Mouse (Mus musculus): ENCODE results near the gene Kcnn1. TPM values are rescaled to one million over a fixed set of nuclear protein-coding genes. Genes with fewer than 3 reads are reported as not detected.
"Not testable (repeated sequence)": the region's sequence is repeated elsewhere in the genome, so short reads cannot be mapped to it uniquely, and the experiment has no call there.

The Kcnn1 gene
- polyA plus RNA-seq, 1 experiment from 2014 or later, result 7.3 TPM

GRCm38 (mm10) chr8:70833520-70833919, 29.5 kb downstream of the Kcnn1 start:
- WGBS, result 61% methylated on average over 15 of the region's 15 CpGs
- ATAC-seq, result no peak
- DNase-seq (ENCODE audit: low spot score), result no peak
- Histone ChIP-seq H3K4me2 (ENCODE audit: low read length) (no peak overlapping the region), H3K36me3 (ENCODE audit: control insufficient read depth, insufficient read depth, low read length) (0 out of 2 replicates have a peak, but pooled peaks cover 2% of the 10 kb centered on the region), H3K4me1 (ENCODE audit: control insufficient read depth, insufficient read depth, low read length) (peaks cover 2% of the 10 kb centered on the region; the same call in 1 of the 2 replicates), H3K9me3 (replicated peaks; ENCODE audit: control insufficient read depth, low read length) (no peaks in the 10 kb centered on the region), H3K9ac (ENCODE audit: low read length) (no peak overlapping the region), H3K27ac (ENCODE audit: low read depth, low read length) (no peak overlapping the region), H3K27me3 (replicated peaks; ENCODE audit: control insufficient read depth, insufficient read depth, low read length) (no peaks in the 10 kb centered on the region), H3K4me3 (ENCODE audit: low read depth, low read length) (no peak overlapping the region)

DNA sequence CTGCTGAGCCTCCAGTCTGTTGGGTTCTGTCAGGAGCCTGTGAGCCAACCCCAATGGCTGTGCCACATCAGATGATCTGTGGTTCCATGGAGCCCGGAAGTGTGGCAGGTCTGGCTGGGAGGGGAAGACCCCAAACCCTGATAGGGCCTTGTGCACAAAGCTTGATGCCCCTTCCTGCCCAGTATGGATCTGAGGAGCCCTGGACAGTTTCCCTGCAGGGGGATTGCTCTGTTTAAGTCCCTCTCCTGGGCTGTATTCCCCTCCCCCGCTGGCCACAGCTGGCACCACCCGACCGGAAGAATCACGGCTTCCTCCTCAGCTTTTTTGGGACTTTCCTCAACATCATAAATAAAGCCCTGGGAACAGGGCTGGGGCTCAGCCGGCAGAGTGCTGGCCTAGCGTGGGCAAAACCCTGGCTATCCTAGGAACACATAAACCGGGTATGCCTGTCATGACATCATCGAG, 30.0 kb downstream of the Kcnn1 start:
- Histone ChIP-seq H3K4me1 (ENCODE audit: control insufficient read depth, insufficient read depth, low read length) (no peaks in the 10 kb centered on the region), H3K27ac (ENCODE audit: low read depth, low read length) (no peak overlapping the region), H3K36me3 (ENCODE audit: control insufficient read depth, insufficient read depth, low read length) (0 out of 2 replicates have a peak, but pooled peaks cover 2% of the 10 kb centered on the region), H3K9ac (ENCODE audit: low read length) (no peak overlapping the region), H3K4me3 (ENCODE audit: low read depth, low read length) (no peak overlapping the region), H3K27me3 (replicated peaks; ENCODE audit: control insufficient read depth, insufficient read depth, low read length) (no peaks in the 10 kb centered on the region), H3K4me2 (ENCODE audit: low read length) (no peak overlapping the region), H3K9me3 (replicated peaks; ENCODE audit: control insufficient read depth, low read length) (no peaks in the 10 kb centered on the region)
- no peak for ATAC-seq
- WGBS, result 64% methylated on average over 9 of the region's 9 CpGs
- no peak for DNase-seq (ENCODE audit: low spot score)

DNA sequence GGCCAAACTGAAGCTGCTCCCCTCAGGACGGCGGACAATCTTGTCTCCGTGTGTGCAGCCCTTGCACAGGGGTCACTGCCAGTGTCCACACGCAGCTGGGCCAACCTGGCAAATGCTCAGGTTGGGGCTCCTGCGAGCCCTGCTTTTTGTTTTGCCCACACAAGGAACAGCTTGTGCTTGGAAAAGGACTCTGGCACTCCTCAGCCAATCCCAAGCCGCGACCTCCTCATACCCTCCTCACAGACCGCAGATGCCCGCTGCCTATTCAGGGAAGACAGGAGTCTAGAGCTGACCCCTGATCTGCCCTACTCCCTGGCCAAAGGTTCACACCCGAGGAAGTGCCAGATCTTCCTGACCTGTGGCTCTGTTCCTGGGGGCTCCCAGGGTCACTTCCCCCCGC, 30.7 kb downstream of the Kcnn1 start:
- Histone ChIP-seq H3K4me2 (ENCODE audit: low read length) (no peak overlapping the region), H3K4me1 (ENCODE audit: control insufficient read depth, insufficient read depth, low read length) (no peaks in the 10 kb centered on the region), H3K9me3 (replicated peaks; ENCODE audit: control insufficient read depth, low read length) (no peaks in the 10 kb centered on the region), H3K27ac (ENCODE audit: low read depth, low read length) (no peak overlapping the region), H3K27me3 (replicated peaks; ENCODE audit: control insufficient read depth, insufficient read depth, low read length) (no peaks in the 10 kb centered on the region), H3K36me3 (ENCODE audit: control insufficient read depth, insufficient read depth, low read length) (0 out of 2 replicates have a peak, but pooled peaks cover 2% of the 10 kb centered on the region), H3K4me3 (ENCODE audit: low read depth, low read length) (no peak overlapping the region), H3K9ac (ENCODE audit: low read length) (no peak overlapping the region)
- ATAC-seq, result no peak
- 54% methylated on average over 11 of the region's 11 CpGs for WGBS
- no peak for DNase-seq (ENCODE audit: low spot score)

GRCm38 (mm10) chr8:70831517-70831916, 31.5 kb downstream of the Kcnn1 start:
- Histone ChIP-seq H3K4me1 (ENCODE audit: control insufficient read depth, insufficient read depth, low read length) (no peaks in the 10 kb centered on the region), H3K27me3 (replicated peaks; ENCODE audit: control insufficient read depth, insufficient read depth, low read length) (no peaks in the 10 kb centered on the region), H3K9ac (ENCODE audit: low read length) (no peak overlapping the region), H3K27ac (ENCODE audit: low read depth, low read length) (no peak overlapping the region), H3K4me3 (ENCODE audit: low read depth, low read length) (no peak overlapping the region), H3K36me3 (ENCODE audit: control insufficient read depth, insufficient read depth, low read length) (0 out of 2 replicates have a peak, but pooled peaks cover 2% of the 10 kb centered on the region), H3K4me2 (ENCODE audit: low read length) (no peak overlapping the region), H3K9me3 (replicated peaks; ENCODE audit: control insufficient read depth, low read length) (no peaks in the 10 kb centered on the region)
- no peak for ATAC-seq
- no peak for DNase-seq (ENCODE audit: low spot score)
- 82% methylated on average over 8 of the region's 8 CpGs for WGBS

GRCm38 (mm10) chr8:70827796-70828195, 35.3 kb downstream of the Kcnn1 start:
- H3K36me3 ChIP-seq (ENCODE audit: control insufficient read depth, insufficient read depth, low read length), result no peaks in the 10 kb centered on the region
- H3K4me2 ChIP-seq (ENCODE audit: low read length), result no peak overlapping the region
- no peaks in the 10 kb centered on the region for H3K27me3 ChIP-seq (replicated peaks; ENCODE audit: control insufficient read depth, insufficient read depth, low read length)
- no peak for DNase-seq (ENCODE audit: low spot score)
- no peaks in the 10 kb centered on the region for H3K4me1 ChIP-seq (ENCODE audit: control insufficient read depth, insufficient read depth, low read length)
- no peaks in the 10 kb centered on the region for H3K9me3 ChIP-seq (replicated peaks; ENCODE audit: control insufficient read depth, low read length)
- no peak overlapping the region for H3K27ac ChIP-seq (ENCODE audit: low read depth, low read length)
- ATAC-seq, result no peak
- no peak overlapping the region for H3K9ac ChIP-seq (ENCODE audit: low read length)
- WGBS, result 93% methylated on average over 1 of the region's 1 CpGs
- no peak overlapping the region for H3K4me3 ChIP-seq (ENCODE audit: low read depth, low read length)

- no peaks in the 10 kb centered on the region for H3K36me3 ChIP-seq (ENCODE audit: control insufficient read depth, insufficient read depth, low read length)
- H3K4me1 ChIP-seq (ENCODE audit: control insufficient read depth, insufficient read depth, low read length), result no peaks in the 10 kb centered on the region
- no peak overlapping the region for H3K27ac ChIP-seq (ENCODE audit: low read depth, low read length)
- H3K9me3 ChIP-seq (replicated peaks; ENCODE audit: control insufficient read depth, low read length), result no peaks in the 10 kb centered on the region
- H3K4me3 ChIP-seq (ENCODE audit: low read depth, low read length), result no peak overlapping the region
- H3K4me2 ChIP-seq (ENCODE audit: low read length), result no peak overlapping the region
- DNase-seq (ENCODE audit: low spot score) (no peak), ATAC-seq (no peak)
- no peak overlapping the region for H3K9ac ChIP-seq (ENCODE audit: low read length)
- WGBS, result 93% methylated on average over 2 of the region's 2 CpGs
- no peaks in the 10 kb centered on the region for H3K27me3 ChIP-seq (replicated peaks; ENCODE audit: control insufficient read depth, insufficient read depth, low read length)
Measured at GRCm38 (mm10) chr8:70827010-70827409, 36.0 kb downstream of the Kcnn1 start.

DNA sequence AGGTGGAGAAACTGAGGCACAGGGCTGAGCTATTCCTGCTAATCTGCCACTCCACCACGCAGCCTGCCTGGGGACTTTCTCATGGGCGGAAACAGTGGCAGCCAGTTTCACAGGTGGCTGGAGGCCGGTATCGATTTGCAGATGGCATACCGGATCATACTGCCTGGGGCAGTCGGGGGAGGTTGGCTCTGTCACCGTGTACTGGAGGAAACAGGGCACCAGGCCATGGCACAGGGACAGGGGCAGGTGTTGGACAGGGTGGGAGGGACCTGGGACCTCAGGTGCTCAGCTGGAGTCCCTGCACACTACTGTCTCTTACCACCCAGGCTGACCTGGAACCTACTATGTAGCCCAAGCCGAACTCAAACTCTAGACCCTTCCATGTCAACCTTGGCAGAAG, 37.2 kb downstream of the Kcnn1 start:
- ATAC-seq, result no peak
- no peak overlapping the region for H3K4me3 ChIP-seq (ENCODE audit: low read depth, low read length)
- WGBS, result 86% methylated on average over 8 of the region's 8 CpGs

GRCm38 (mm10) chr8:70823802-70824201, 39.3 kb downstream of the Kcnn1 start:
- Histone ChIP-seq H3K27me3 (replicated peaks; ENCODE audit: control insufficient read depth, insufficient read depth, low read length) (0 out of 2 replicates have a peak, but pooled peaks cover 8% of the 10 kb centered on the region), H3K4me1 (ENCODE audit: control insufficient read depth, insufficient read depth, low read length) (no peaks in the 10 kb centered on the region), H3K9ac (ENCODE audit: low read length) (no peak overlapping the region), H3K27ac (ENCODE audit: low read depth, low read length) (no peak overlapping the region), H3K4me2 (ENCODE audit: low read length) (no peak overlapping the region), H3K4me3 (ENCODE audit: low read depth, low read length) (no peak overlapping the region), H3K9me3 (replicated peaks; ENCODE audit: control insufficient read depth, low read length) (no peaks in the 10 kb centered on the region), H3K36me3 (ENCODE audit: control insufficient read depth, insufficient read depth, low read length) (no peaks in the 10 kb centered on the region)
- 82% methylated on average over 7 of the region's 7 CpGs for WGBS
- DNase-seq (ENCODE audit: low spot score), result no peak
- no peak for ATAC-seq

More for the DNA sequence above, 37.2 kb downstream of the Kcnn1 start:
- Histone ChIP-seq H3K27ac (ENCODE audit: low read depth, low read length) (no peak overlapping the region), H3K4me2 (ENCODE audit: low read length) (no peak overlapping the region), H3K4me1 (ENCODE audit: control insufficient read depth, insufficient read depth, low read length) (no peaks in the 10 kb centered on the region), H3K9me3 (replicated peaks; ENCODE audit: control insufficient read depth, low read length) (no peaks in the 10 kb centered on the region), H3K27me3 (replicated peaks; ENCODE audit: control insufficient read depth, insufficient read depth, low read length) (0 out of 2 replicates have a peak, but pooled peaks cover 1% of the 10 kb centered on the region), H3K9ac (ENCODE audit: low read length) (no peak overlapping the region), H3K36me3 (ENCODE audit: control insufficient read depth, insufficient read depth, low read length) (no peaks in the 10 kb centered on the region)
- no peak for DNase-seq (ENCODE audit: low spot score)

DNA sequence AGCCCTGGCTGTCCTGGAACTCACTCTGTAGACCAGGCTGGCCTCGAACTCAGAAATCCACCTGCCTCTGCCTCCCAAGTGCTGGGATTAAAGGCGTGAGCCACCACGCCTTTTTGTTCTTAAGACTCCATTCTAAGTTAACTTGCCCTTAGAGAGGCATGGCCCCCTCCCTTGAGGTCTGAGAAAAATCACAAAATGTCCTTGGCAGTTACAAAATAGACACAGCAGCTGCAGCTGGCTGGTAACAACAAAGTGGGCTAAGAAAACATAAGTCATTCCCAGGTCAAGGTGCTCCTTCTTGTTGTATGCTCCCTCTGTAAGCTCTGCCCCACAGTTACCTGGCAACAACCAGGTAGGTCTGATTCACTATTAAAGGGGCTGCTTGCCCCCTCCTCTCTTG, 40.5 kb downstream of the Kcnn1 start:
- not testable (repeated sequence) for H3K27me3 ChIP-seq (replicated peaks; ENCODE audit: control insufficient read depth, insufficient read depth, low read length); H3K36me3 ChIP-seq (ENCODE audit: control insufficient read depth, insufficient read depth, low read length); H3K4me1 ChIP-seq (ENCODE audit: control insufficient read depth, insufficient read depth, low read length); H3K27ac ChIP-seq (ENCODE audit: low read depth, low read length); DNase-seq (ENCODE audit: low spot score); H3K4me2 ChIP-seq (ENCODE audit: low read length); H3K4me3 ChIP-seq (ENCODE audit: low read depth, low read length); ATAC-seq; H3K9me3 ChIP-seq (replicated peaks; ENCODE audit: control insufficient read depth, low read length); H3K9ac ChIP-seq (ENCODE audit: low read length)
- WGBS, result 90% methylated on average over 3 of the region's 3 CpGs
